Mouse (Mus musculus) brain, embryonic 18.5 days (tissue): Measurements from ENCODE around the gene Pdpk1.
A peak's percentile ranks its signal among the peaks of the same experiment; 100 is the strongest.
"Not testable (repeated sequence)": the region's sequence is repeated elsewhere in the genome, so short reads cannot be mapped to it uniquely, and the experiment has no call there.

Source experiments
- DNase-seq: peaks from one replicate; pipeline ENCODE4 v3.0.0-alpha.2; 2012; ENCODE audit warnings: low read depth, low spot score

Gene Pdpk1

DNA sequence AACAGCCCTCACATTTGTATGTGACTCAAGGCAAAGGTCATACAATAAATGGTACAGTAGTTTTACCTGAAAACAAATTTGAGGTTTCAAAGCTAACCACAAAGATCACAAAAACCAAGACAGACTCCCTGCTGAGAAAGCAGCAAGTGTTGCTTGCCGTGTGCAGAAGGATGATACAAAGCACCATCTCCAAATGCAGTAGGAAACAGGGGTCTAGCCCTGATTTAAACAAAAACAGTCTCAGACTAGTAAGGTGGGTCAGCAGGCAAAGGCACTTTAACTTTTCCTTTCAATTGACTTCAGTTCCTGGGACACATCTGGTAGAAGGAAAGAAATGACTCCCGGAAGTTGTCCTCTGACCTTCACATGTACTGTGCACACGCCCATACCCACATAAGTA is 23.9 kb downstream of the Pdpk1 start:
- DNase-seq, result no peak

GRCm38 (mm10) chr17:24119446-24119845 is 31.3 kb downstream of the Pdpk1 start:
- no peak for DNase-seq

GRCm38 (mm10) chr17:24113031-24113430 is 37.7 kb downstream of the Pdpk1 start:
- DNase-seq, result no peak

GRCm38 (mm10) chr17:24111256-24111655 is 39.5 kb downstream of the Pdpk1 start:
- DNase-seq, result no peak

GRCm38 (mm10) chr17:24108896-24109295 is 41.8 kb downstream of the Pdpk1 start:
- DNase-seq, result no peak

- DNase-seq, result no peak
Observed at GRCm38 (mm10) chr17:24105111-24105510, 45.6 kb downstream of the Pdpk1 start.

- no peak for DNase-seq
Observed at GRCm38 (mm10) chr17:24098354-24098753, 52.4 kb downstream of the Pdpk1 start.

GRCm38 (mm10) chr17:24090575-24090974 is 60.1 kb downstream of the Pdpk1 start:
- DNase-seq, result no peak

DNA sequence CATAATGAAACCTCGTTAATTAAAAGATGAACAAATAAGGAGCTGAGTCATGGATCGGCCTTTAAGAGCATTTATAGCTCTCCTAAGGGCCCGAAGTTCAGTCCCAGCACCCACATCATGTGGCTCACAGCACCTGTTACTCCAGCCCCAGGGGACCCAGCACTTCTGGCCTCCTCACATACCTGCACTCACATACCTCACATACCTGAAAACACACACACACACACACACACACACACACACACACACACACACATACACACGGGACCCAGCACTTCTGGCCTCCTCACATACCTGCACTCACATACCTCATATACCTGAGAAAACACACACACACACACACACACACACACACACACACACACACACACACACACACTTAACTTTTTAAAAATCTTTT is 64.3 kb downstream of the Pdpk1 start:
- not testable (repeated sequence) for DNase-seq

GRCm38 (mm10) chr17:24084593-24084992 is 66.1 kb downstream of the Pdpk1 start:
- DNase-seq, result no peak

DNA sequence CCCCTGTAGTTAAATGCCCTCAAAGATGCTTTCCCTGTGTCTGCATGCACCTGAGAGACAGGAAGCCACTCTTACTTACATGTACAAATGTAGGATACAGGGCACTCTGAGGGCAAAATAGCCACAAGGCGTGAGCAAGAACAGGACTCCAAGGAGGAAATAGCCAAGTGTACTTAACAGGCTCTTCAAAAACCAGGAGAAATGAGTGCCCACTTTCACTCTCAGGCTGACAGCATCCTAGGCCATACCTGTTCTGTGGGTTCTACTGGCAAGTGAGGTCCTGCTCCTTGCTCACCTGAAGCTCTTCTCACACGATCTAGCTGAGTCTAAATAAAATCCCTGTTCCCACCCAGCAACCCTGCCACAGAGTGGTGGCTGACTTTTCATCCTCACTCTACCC is 73.6 kb downstream of the Pdpk1 start:
- no peak for DNase-seq

- DNase-seq, result peak; percentile 91
Observed at GRCm38 (mm10) chr17:24072919-24073696, 77.6 kb downstream of the Pdpk1 start, which contains the start of gene Kctd5. Gene Kctd5 (minus strand): TSS chr17:24073485.

- no peak for DNase-seq
Observed at GRCm38 (mm10) chr17:24069531-24069930, 81.2 kb downstream of the Pdpk1 start.

DNA sequence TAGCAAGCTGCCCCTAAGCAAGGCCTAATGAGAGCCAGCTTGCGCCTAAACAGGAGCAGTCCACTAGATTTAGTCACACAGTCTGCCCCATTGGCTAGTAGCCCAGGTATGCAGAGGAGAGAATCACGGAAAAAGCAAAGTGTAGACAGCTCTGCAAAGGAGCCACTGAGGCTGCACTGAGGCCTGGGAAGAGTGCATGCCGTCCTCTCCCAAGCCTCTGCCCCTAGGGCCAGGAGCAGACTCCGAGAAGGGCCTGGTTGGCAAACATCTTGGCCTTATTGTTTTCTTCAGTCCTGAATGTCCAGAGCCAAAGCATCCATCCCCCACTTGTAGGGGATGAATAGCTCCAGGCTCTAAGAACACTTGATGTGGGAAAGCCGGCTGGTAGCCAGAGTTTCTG is 82.5 kb downstream of the Pdpk1 start:
- no peak for DNase-seq

DNA sequence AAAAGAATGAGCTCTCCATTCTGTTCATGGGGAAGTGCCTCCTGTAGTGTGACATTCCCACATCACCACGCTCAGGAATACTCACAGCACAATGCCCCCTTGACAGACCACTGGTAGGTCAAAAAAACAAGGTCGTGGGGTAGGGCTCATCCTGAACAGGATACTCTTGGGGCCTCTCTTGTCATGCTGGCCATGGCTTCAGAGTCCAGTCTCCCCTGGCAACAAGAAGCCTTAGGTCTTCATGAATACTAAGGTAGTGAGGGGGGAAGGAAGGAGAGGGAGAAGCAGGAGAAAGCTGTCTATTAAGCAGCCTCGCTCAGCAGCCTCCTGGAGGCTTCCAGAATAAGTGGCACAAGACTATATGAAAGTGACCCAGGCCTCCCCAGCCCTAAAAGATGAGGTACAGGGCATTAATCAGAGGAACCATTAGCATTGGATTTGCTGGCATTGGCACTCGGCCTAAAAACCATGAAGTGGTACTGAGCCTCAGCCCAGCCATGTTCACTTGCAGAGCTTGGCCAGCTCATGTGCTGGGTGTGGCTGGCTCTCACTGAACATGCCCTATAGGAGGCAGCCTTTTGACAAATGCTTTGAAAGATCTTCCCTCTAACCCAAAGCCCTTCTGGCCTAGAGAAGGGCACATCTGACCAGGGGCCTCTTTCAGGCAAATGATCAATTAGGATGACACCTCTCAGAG is 88.1 kb downstream of the Pdpk1 start:
- no peak for DNase-seq

DNA sequence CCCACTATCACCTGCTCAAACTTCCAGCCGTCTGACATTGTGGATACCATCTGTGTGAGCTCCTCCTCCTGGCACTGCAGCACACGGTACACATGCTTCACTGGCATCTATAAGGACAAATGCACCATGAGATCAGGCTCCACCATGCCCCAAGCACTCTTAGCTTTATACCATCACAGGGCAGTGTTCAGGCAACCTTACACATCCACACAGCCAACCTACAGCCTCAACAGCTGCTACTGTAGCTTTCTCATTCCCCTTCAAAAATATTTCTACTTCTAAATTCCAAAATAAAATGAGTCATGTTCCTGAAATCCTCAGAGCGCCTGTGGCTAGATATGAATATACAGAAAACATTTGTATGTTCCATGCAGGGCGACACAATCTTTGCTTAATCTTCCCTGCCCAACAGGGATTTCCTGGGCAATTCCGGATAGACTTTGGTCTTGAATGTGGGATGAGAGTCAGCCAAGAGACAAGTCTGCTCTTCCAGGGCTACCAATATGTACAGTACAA is 92.9 kb downstream of the Pdpk1 start:
- no peak for DNase-seq

GRCm38 (mm10) chr17:24056636-24057625 is 93.8 kb downstream of the Pdpk1 start:
- DNase-seq, result no peak

DNA sequence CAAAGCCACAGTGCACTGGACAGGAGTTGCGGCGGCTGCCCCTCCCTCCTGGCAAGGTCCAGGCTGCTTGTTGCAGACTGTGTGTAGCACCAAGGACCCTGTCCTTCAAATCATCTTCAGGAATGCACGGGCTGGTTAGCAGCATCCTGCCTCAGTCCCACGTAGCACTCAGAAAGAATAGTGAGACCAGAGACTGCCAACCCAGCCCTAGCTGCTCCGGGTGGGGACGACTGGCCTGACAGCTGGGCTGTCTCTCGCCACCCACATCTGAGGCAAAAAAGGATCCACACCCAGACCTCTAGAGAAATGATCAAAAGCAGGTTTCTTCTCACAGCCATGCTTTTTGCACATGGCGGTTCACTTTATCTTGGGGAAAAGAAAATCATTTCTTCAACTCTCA is 101.7 kb downstream of the Pdpk1 start:
- no peak for DNase-seq

DNA sequence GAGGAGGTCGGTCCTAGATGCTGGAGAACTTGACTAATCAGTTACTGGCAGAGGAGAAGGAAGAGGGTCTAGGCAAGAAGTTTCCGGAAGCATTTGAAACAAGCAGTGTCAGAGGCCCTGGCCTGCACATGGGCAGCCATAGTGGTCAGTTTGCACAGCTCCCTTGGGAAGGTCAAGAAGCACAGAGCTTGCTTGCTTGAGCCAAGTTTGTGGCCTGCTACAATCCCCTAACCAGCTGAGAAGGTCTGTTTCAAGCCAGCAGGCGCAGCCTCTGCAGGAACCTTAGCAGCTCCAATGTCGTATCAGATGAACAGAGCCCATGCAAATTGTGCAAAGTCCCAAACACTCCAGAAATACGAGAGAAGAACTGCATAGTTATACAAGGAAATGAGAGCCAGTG is 102.7 kb downstream of the Pdpk1 start:
- DNase-seq, result no peak

DNA sequence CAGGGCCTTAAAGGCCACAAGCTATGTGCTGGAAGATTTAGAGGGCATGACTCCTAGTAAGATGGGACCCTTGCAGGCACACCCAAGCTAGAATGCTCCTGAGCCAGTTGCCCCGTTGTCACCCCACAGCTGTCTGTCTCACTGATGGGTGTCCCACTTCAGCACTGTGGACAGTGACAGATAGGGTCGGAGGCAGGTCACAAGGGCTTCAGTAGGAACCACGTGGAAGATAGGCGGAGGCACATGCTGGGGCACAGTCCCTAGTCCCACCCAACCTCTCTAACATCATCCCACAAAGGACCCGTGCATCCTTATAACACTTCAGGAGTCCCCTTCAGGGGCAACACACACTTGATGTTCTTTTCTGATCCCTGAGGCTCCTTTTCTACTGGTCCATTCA is 104.7 kb downstream of the Pdpk1 start:
- DNase-seq, result no peak

DNA sequence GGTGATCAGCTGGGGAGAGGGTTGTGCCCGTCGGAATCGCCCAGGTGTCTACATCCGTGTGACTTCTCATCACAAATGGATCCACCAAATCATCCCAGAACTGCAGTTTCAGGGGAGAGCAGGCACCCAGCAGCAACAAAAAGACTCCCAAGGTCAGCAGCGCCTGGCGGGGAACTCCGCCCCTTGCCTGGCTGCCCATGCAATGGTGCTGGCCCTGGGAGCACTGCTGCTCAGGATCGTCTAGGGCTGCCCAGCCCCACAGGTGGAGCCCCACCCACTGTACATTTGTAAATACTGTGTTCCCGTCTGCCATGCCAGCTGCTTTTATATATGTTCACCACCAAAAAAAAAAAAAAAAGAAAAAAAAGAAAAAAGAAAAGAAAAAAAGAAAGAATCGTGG is 105.1 kb downstream of the Pdpk1 start:
- DNase-seq, result no peak

GRCm38 (mm10) chr17:24044482-24044881 is 106.2 kb downstream of the Pdpk1 start:
- DNase-seq, result no peak
